Mouse (Mus musculus): ENCODE measurements around the gene Map4k5. TPM values are rescaled to one million over a fixed set of nuclear protein-coding genes. Genes with fewer than 3 reads are reported as not detected.
A peak's percentile ranks its signal among the peaks of the same experiment; 100 is the strongest.

Map4k5 gene
- total and polyA plus RNA-seq, 3 experiments = 7.0 to 8.5 TPM; not detected in 1

DNA sequence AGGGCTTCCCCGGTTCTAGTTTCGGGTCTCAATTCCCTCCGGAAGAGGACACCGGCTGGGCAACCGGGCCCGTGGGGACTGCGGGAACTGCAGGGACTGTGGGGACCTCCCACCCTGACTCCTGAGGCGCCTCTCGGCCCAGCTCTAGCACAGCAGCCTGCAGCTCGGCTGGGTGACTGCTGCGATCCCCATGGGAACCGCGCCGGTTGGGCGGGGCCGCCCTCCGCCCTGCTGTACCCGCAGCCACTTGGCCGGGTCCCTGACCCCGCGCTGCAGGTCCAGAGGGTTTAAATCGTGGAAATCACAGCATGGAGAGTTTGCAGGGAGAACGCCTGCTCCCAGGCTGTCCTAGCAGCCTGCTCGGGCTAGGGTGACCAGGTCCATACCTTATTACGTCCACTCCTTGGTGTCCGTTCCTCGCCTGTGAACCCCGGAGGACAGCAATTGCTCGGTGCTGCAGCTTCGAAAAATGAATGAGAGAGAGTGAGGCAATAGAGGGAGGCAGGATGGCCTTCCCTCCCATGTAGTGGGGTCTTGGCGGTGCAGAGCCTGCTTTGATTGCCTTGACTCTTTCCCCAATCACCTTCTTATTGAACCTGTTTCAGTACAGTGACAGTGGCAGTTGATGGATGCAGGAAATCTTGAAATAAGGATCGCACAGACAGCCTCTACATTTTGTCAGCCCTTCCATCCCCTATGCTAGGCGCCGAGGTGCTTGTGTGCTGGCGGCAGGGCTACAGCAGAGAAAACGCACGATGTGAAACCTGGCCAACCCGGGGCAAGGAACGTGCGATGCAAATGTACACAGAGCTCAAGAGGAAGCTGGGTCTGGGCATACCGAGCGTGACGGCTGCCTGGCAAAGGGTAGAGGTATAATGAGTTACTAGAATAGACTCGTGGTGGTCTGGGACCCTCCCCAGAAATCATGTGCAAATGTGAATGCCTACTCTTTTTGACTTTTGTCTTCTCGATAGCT, 102.2 kb downstream of the Map4k5 start, which contains the start of gene Cdkl1:
Cdkl1 (minus strand) TSS at position 738 of the 976 bp plus-strand sequence.
- Histone ChIP-seq H3K27ac (ENCODE audit: control insufficient read depth, low read depth, low read length) (no peak within 1 kb of the TSS), H3K9me3 (replicated peaks; ENCODE audit: insufficient read depth, low read length) (no peaks in the 10 kb centered on the region), H3K4me3 (ENCODE audit: control insufficient read depth in 1 of 2, insufficient read depth in 1 of 2, low read depth in 2 of 2, low read length in 2 of 2) (peak within 1 kb of the TSS; percentile 44 to 68), H3K4me1 (ENCODE audit: control insufficient read depth in 1 of 2, insufficient read depth in 2 of 2, low read length in 2 of 2) (no peaks in the 10 kb centered on the region), H3K36me3 (ENCODE audit: control insufficient read depth in 1 of 2, insufficient read depth in 2 of 2, low read length in 2 of 2) (no peaks in the 10 kb centered on the region; a peak in 1 of 4 replicates), H3K9ac (ENCODE audit: control insufficient read depth, low read depth, low read length, poor library complexity, severe bottlenecking) (no peak within 1 kb of the TSS), H3K79me2 (ENCODE audit: control insufficient read depth, insufficient read depth, low read length, poor library complexity) (no peaks in the 10 kb centered on the region), H3K27me3 (ENCODE audit: control insufficient read depth in 1 of 2, insufficient read depth in 2 of 2, low read length in 2 of 2) (peaks cover 0 to 4% of the 10 kb centered on the region in 2 experiments; a peak in 2 of 4 replicates)
- peak; percentile 59 for DNase-seq (ENCODE audit: low read depth, low spot score)
- TF ChIP-seq MAX (IDR thresholded peaks at IDR 0.05; ENCODE audit: low read length) = 0 out of 2 replicates have a peak, but pooled peaks have one; percentile 39
- TF ChIP-seq MYB (IDR thresholded peaks at IDR 0.05; ENCODE audit: low read depth, low read length) = no peak
- TF ChIP-seq ETS1 (IDR thresholded peaks at IDR 0.05; ENCODE audit: low read depth, low read length) = no peak
- no peak for TF ChIP-seq TBP (IDR thresholded peaks at IDR 0.05; ENCODE audit: low read depth, low read length)
- no peak for TF ChIP-seq CTCF (IDR thresholded peaks at IDR 0.05 in 2 of 3, conservative IDR thresholded peaks at IDR 0.05 in 1 of 3; ENCODE audit: control insufficient read depth in 1 of 3, insufficient read depth in 1 of 3, low read depth in 2 of 3, low read length in 3 of 3, poor library complexity in 1 of 3, severe bottlenecking in 1 of 3)
- no peak for TF ChIP-seq USF1 (IDR thresholded peaks at IDR 0.05; ENCODE audit: low read depth, low read length)
- TF ChIP-seq POLR2A (IDR thresholded peaks at IDR 0.05; ENCODE audit: control insufficient read depth in 1 of 2, insufficient read depth in 1 of 2, low read depth in 1 of 2, low read length in 2 of 2, poor library complexity in 1 of 2) = 0 out of 4 replicates have a peak, but pooled peaks of 1 of the 2 experiments have one; percentile 15

DNA sequence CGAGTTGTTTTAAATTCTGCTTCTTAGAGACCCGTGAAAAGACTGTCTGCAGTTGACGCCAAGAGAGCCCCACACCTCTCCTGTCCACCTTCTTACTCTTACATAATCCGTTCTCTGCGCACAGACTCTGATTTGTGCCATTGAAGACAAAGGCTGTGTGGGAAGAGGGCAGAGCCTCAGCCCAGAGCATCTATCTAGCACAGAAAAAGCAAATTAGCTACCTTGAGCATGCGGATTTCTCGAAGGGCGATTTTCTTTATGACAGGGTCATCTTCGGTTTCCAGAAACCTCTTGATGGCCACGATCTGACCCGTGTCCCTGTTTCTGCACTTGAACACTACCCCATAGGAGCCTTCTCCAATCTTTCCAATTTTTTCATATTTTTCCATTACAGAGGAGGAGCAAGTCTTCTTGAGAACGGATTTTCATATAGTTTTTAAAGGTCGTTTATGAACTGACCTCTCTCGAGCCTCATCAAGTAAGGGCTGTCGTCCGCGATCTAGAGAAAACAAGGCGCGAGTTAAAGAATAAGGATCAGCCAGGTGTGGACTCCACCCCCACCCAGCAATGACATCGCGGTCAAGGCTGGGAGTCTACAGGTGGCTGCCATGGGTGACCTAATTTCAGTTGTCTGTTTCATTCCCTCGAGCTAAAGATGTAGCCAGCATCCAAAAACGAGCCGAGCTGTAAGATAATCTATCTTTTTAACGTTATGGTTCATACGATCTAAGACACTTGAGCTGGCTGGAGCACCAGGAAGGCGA, 103.1 kb downstream of the Map4k5 start:
- no peak for TF ChIP-seq ZMIZ1 (IDR thresholded peaks at IDR 0.05; ENCODE audit: low read depth, low read length)
- no peak for TF ChIP-seq MYB (IDR thresholded peaks at IDR 0.05; ENCODE audit: low read depth, low read length)
- TF ChIP-seq ZKSCAN1 (IDR thresholded peaks at IDR 0.05; ENCODE audit: low read depth, low read length) = no peak
- TF ChIP-seq CTCF (IDR thresholded peaks at IDR 0.05 in 2 of 3, conservative IDR thresholded peaks at IDR 0.05 in 1 of 3; ENCODE audit: control insufficient read depth in 1 of 3, insufficient read depth in 1 of 3, low read depth in 2 of 3, low read length in 3 of 3, poor library complexity in 1 of 3, severe bottlenecking in 1 of 3) = no peak
- Histone ChIP-seq H3K4me3 (ENCODE audit: control insufficient read depth in 1 of 2, insufficient read depth in 1 of 2, low read depth in 2 of 2, low read length in 2 of 2) (peak overlapping the region; percentile 44 to 68; a peak in 3 of 4 replicates), H3K27me3 (ENCODE audit: control insufficient read depth in 1 of 2, insufficient read depth in 2 of 2, low read length in 2 of 2) (peaks cover 0 to 4% of the 10 kb centered on the region in 2 experiments; a peak in 2 of 4 replicates)

DNA sequence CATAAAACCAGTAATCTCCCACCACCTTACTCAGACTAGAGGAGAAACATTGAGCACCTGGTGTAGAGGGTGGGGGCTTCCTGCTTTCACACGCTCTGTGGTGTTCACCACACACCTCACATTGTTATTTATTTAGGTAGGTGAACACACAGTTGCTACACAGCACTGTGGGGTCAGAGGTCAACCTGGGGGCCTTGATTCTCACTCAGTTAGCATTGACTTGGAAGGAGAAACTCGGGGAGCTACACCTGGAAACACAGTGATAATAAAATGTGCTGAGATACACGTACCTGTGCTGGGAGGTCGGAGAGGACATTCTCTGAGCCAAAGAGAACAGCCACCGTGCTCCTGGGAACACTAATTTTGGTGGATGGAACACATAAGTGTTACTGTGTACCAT, 104.6 kb downstream of the Map4k5 start:
- H3K79me2 ChIP-seq (ENCODE audit: control insufficient read depth, insufficient read depth, low read length, poor library complexity) = no peaks in the 10 kb centered on the region
- no peaks in the 10 kb centered on the region for H3K27me3 ChIP-seq (ENCODE audit: control insufficient read depth in 1 of 2, insufficient read depth in 2 of 2, low read length in 2 of 2)
- no peaks in the 10 kb centered on the region; a peak in 1 of 4 replicates for H3K36me3 ChIP-seq (ENCODE audit: control insufficient read depth in 1 of 2, insufficient read depth in 2 of 2, low read length in 2 of 2)
- H3K9me3 ChIP-seq (replicated peaks; ENCODE audit: insufficient read depth, low read length) = no peaks in the 10 kb centered on the region
- no peak for TF ChIP-seq EP300 (IDR thresholded peaks at IDR 0.05; ENCODE audit: low read depth in 1 of 2, low read length in 2 of 2)
- TF ChIP-seq MAFK (IDR thresholded peaks at IDR 0.05; ENCODE audit: borderline replicate concordance, low read depth, low read length) = no peak
- TF ChIP-seq ELF1 (IDR thresholded peaks at IDR 0.05; ENCODE audit: low read depth, low read length) = no peak
- no peak for TF ChIP-seq UBTF (IDR thresholded peaks at IDR 0.05; ENCODE audit: borderline replicate concordance, insufficient read depth, low read depth, low read length)
- TF ChIP-seq KAT2A (conservative IDR thresholded peaks at IDR 0.05; ENCODE audit: low read depth, low read length) = no peak
- TF ChIP-seq SIN3A (IDR thresholded peaks at IDR 0.05; ENCODE audit: low read length) = no peak
- no peak for TF ChIP-seq ETS1 (IDR thresholded peaks at IDR 0.05; ENCODE audit: low read depth, low read length)
- TF ChIP-seq HCFC1 (IDR thresholded peaks at IDR 0.05; ENCODE audit: low read depth, low read length) = no peak
- TF ChIP-seq USF1 (IDR thresholded peaks at IDR 0.05; ENCODE audit: low read depth, low read length) = no peak
- no peak for TF ChIP-seq SMC3 (IDR thresholded peaks at IDR 0.05; ENCODE audit: low read depth, low read length)
- no peak for TF ChIP-seq JUND (IDR thresholded peaks at IDR 0.05; ENCODE audit: low read depth, low read length)
- TF ChIP-seq CHD1 (IDR thresholded peaks at IDR 0.05; ENCODE audit: low read depth, low read length) = no peak
- no peak overlapping the region for H3K27ac ChIP-seq (ENCODE audit: control insufficient read depth, low read depth, low read length)
- H3K4me3 ChIP-seq (ENCODE audit: control insufficient read depth in 1 of 2, insufficient read depth in 1 of 2, low read depth in 2 of 2, low read length in 2 of 2) = no peak overlapping the region
- no peak overlapping the region for H3K9ac ChIP-seq (ENCODE audit: control insufficient read depth, low read depth, low read length, poor library complexity, severe bottlenecking)
- no peak for DNase-seq (ENCODE audit: low read depth, low spot score)
- H3K4me1 ChIP-seq (ENCODE audit: control insufficient read depth in 1 of 2, insufficient read depth in 2 of 2, low read length in 2 of 2) = peaks cover 0 to 4% of the 10 kb centered on the region in 2 experiments; a peak in 1 of 4 replicates

More for the DNA sequence above, 103.1 kb downstream of the Map4k5 start:
- no peaks in the 10 kb centered on the region for H3K4me1 ChIP-seq (ENCODE audit: control insufficient read depth in 1 of 2, insufficient read depth in 2 of 2, low read length in 2 of 2)
- H3K9me3 ChIP-seq (replicated peaks; ENCODE audit: insufficient read depth, low read length) = no peaks in the 10 kb centered on the region
- no peaks in the 10 kb centered on the region for H3K79me2 ChIP-seq (ENCODE audit: control insufficient read depth, insufficient read depth, low read length, poor library complexity)
- H3K27ac ChIP-seq (ENCODE audit: control insufficient read depth, low read depth, low read length) = no peak overlapping the region
- no peak overlapping the region for H3K9ac ChIP-seq (ENCODE audit: control insufficient read depth, low read depth, low read length, poor library complexity, severe bottlenecking)
- H3K36me3 ChIP-seq (ENCODE audit: control insufficient read depth in 1 of 2, insufficient read depth in 2 of 2, low read length in 2 of 2) = no peaks in the 10 kb centered on the region; a peak in 1 of 4 replicates
- no peak for DNase-seq (ENCODE audit: low read depth, low spot score)
